9 mouse cellular contexts compared by ENCODE assay signal in genomic region chr7:28383606-28384005, GRCm38 (mm10). TPM values are rescaled to one million over a fixed set of nuclear protein-coding genes. Genes with fewer than 3 reads are reported as not detected.
DNase-seq lines count a peak whose midpoint lies in the region; ATAC-seq and TF ChIP-seq lines count a peak whose summit lies in the region.
"Had no signal": no experiment of that assay in that cellular context is flagged by ENCODE, and none has a peak within 500 bp of the region (broad histone marks: within the 10 kb centered on the region; RNA-seq: fewer than 3 reads in every experiment).

No protein-coding gene starts in this region.

- H3K27me3 ChIP-seq in kidney, embryonic 15.5 days: no peaks in the 10 kb centered on the region
- no peaks in the 10 kb centered on the region for H3K27me3 ChIP-seq in CH12.LX (replicated peaks)
- no peaks in the 10 kb centered on the region for H3K27me3 ChIP-seq in liver, embryonic 13.5 days
- H3K27me3 ChIP-seq: neural tube, embryonic 12.5 days had no signal

- no peak overlapping the region for H3K9ac ChIP-seq in kidney, embryonic 15.5 days
- H3K9ac ChIP-seq in CH12.LX (ENCODE audit: insufficient read depth, low read depth): no peak overlapping the region
- H3K9ac ChIP-seq in liver, embryonic 13.5 days: 0 out of 2 replicates have a peak overlapping the region, but pooled peaks have one; percentile 81
- H3K9ac ChIP-seq: neural tube, embryonic 12.5 days had no signal

- peaks cover 4% of the 10 kb centered on the region for H3K79me2 ChIP-seq in CH12.LX (replicated peaks; ENCODE audit: control insufficient read depth, extremely low read depth, insufficient read depth, poor library complexity, severe bottlenecking)

- no peak for DNase-seq in kidney, postnatal 25 days
- no peak for DNase-seq in CH12.LX (ENCODE audit: extremely low read depth)
- no peak for DNase-seq in liver, embryonic 13.5 days
- DNase-seq in embryo, embryonic 10 days (ENCODE audit: low spot score): no peak
- DNase-seq in urinary bladder, postnatal 36 days (ENCODE audit: low spot score in 2 of 2): no peak
- DNase-seq: right cerebral cortex, postnatal 4 days had no signal

- in situ Hi-C loops in CH12.LX (cut with MboI; ENCODE audit: low pct_ligation_motif_present, low pct_unique_long_range_greater_than_20kb, low sequenced_read_pairs): no loop called here

- TF ChIP-seq CTCF in CH12.LX (conservative IDR thresholded peaks at IDR 0.05 in 1 of 2, IDR thresholded peaks at IDR 0.05 in 1 of 2; ENCODE audit: low read depth in 2 of 2, low read length in 2 of 2): no peak
- no peak for TF ChIP-seq CTCF in bone marrow, adult 2 months (IDR thresholded peaks at IDR 0.05; ENCODE audit: control insufficient read depth, insufficient read depth, low read length)

- 75% methylated on average over 4 of the region's 4 CpGs for WGBS in kidney, embryonic 15.5 days
- 44% methylated on average over 4 of the region's 4 CpGs for WGBS in bone marrow, adult 2 months
- 41% methylated on average over 4 of the region's 4 CpGs for WGBS in liver, embryonic 13.5 days (ENCODE audit: insufficient replicate concordance)

- H3K4me2 ChIP-seq in kidney, embryonic 15.5 days: no peak overlapping the region
- no peak overlapping the region for H3K4me2 ChIP-seq in CH12.LX (ENCODE audit: insufficient read depth, low read depth, poor library complexity, severe bottlenecking)
- peak overlapping the region; percentile 92; the same call in 1 of the 2 replicates for H3K4me2 ChIP-seq in liver, embryonic 13.5 days
- H3K4me2 ChIP-seq: neural tube, embryonic 12.5 days had no signal

- TF ChIP-seq RAD21 in CH12.LX (IDR thresholded peaks at IDR 0.05; ENCODE audit: low read depth, low read length): no peak

- peak overlapping the region; percentile 100 for H3K27ac ChIP-seq in kidney, embryonic 15.5 days
- peak overlapping the region; percentile 97; the same call in 1 of the 2 replicates for H3K27ac ChIP-seq in CH12.LX (ENCODE audit: insufficient read depth, low read depth)
- H3K27ac ChIP-seq in bone marrow, adult 2 months (ENCODE audit: control insufficient read depth, insufficient read depth, low read depth, low read length, poor library complexity): peak overlapping the region; percentile 99
- peak overlapping the region; percentile 89 for H3K27ac ChIP-seq in liver, embryonic 13.5 days
- H3K27ac ChIP-seq: neural tube, embryonic 12.5 days had no signal

- dilution Hi-C loops in CH12.LX (cut with MboI; ENCODE audit: extremely low pct_ligation_motif_present, extremely low pct_unique_long_range_greater_than_20kb, low sequenced_read_pairs): no loop called here

- no peak for TF ChIP-seq POLR2A in CH12.LX (IDR thresholded peaks at IDR 0.05; ENCODE audit: low read depth, low read length)
- no peak for TF ChIP-seq POLR2A in bone marrow, adult 2 months (IDR thresholded peaks at IDR 0.05; ENCODE audit: borderline replicate concordance, control insufficient read depth, low read depth, low read length)

- H3K9me3 ChIP-seq in kidney, embryonic 15.5 days (replicated peaks): no peaks in the 10 kb centered on the region
- H3K9me3 ChIP-seq in CH12.LX (replicated peaks; ENCODE audit: low read length): no peaks in the 10 kb centered on the region
- no peaks in the 10 kb centered on the region for H3K9me3 ChIP-seq in liver, embryonic 13.5 days (replicated peaks)
- H3K9me3 ChIP-seq: neural tube, embryonic 12.5 days had no signal

- H3K36me3 ChIP-seq in kidney, embryonic 15.5 days: peaks cover 32% of the 10 kb centered on the region
- peaks cover 10 to 27% of the 10 kb centered on the region in 2 experiments for H3K36me3 ChIP-seq in CH12.LX (replicated peaks in 1 of 2; ENCODE audit: control insufficient read depth in 1 of 2, insufficient read depth in 1 of 2, low read length in 1 of 2)
- H3K36me3 ChIP-seq in liver, embryonic 13.5 days: peaks cover 28% of the 10 kb centered on the region

- peaks cover 55% of the 10 kb centered on the region for H3K4me1 ChIP-seq in kidney, embryonic 15.5 days
- H3K4me1 ChIP-seq in CH12.LX (ENCODE audit: control insufficient read depth in 1 of 2, insufficient read depth in 2 of 2): peaks cover 35 to 70% of the 10 kb centered on the region in 2 experiments
- H3K4me1 ChIP-seq in bone marrow, adult 2 months (ENCODE audit: control insufficient read depth, insufficient read depth, low read length): peaks cover 14% of the 10 kb centered on the region
- peaks cover 84% of the 10 kb centered on the region for H3K4me1 ChIP-seq in liver, embryonic 13.5 days (replicated peaks)

- no peak for ATAC-seq in kidney, embryonic 15.5 days (replicated peaks; ENCODE audit: low FRiP score)
- no peak for ATAC-seq in liver, embryonic 13.5 days (ENCODE audit: low read depth)

- no peak for TF ChIP-seq EP300 in CH12.LX (IDR thresholded peaks at IDR 0.05; ENCODE audit: low read length)

- no peak overlapping the region for H3K4me3 ChIP-seq in kidney, embryonic 15.5 days (replicated peaks)
- H3K4me3 ChIP-seq in CH12.LX (replicated peaks in 1 of 3; ENCODE audit: low read depth in 2 of 3, low read length in 2 of 3, poor library complexity in 1 of 3): no peak overlapping the region
- H3K4me3 ChIP-seq in bone marrow, adult 2 months (replicated peaks; ENCODE audit: control insufficient read depth, low read depth, low read length): no peak overlapping the region
- no peak overlapping the region for H3K4me3 ChIP-seq in liver, embryonic 13.5 days (replicated peaks)
- H3K4me3 ChIP-seq: neural tube, embryonic 12.5 days had no signal

TF ChIP-seq in CH12.LX, 34 proteins besides CTCF, POLR2A, EP300 and RAD21:
- TF ChIP-seq JUN (IDR thresholded peaks at IDR 0.05; ENCODE audit: insufficient read depth, low read depth, low read length): no peak
- no peak for TF ChIP-seq UBTF (IDR thresholded peaks at IDR 0.05; ENCODE audit: low read depth, low read length)
- no peak for TF ChIP-seq SMC3 (IDR thresholded peaks at IDR 0.05; ENCODE audit: low read depth, low read length)
- no peak for TF ChIP-seq TBP (conservative IDR thresholded peaks at IDR 0.05; ENCODE audit: low read depth, low read length)
- TF ChIP-seq SIN3A (IDR thresholded peaks at IDR 0.05; ENCODE audit: low read length): no peak
- TF ChIP-seq ZMIZ1 (IDR thresholded peaks at IDR 0.05; ENCODE audit: low read depth, low read length): no peak
- no peak for TF ChIP-seq MEF2A (IDR thresholded peaks at IDR 0.05; ENCODE audit: borderline replicate concordance, low read depth, low read length)
- no peak for TF ChIP-seq JUND (conservative IDR thresholded peaks at IDR 0.05; ENCODE audit: low read depth, low read length)
- no peak for TF ChIP-seq USF2 (conservative IDR thresholded peaks at IDR 0.05; ENCODE audit: low read depth, low read length)
- no peak for TF ChIP-seq HCFC1 (IDR thresholded peaks at IDR 0.05; ENCODE audit: low read depth, low read length)
- no peak for TF ChIP-seq ZNF384 (IDR thresholded peaks at IDR 0.05; ENCODE audit: low read depth, low read length)
- TF ChIP-seq POLR2AphosphoS2 (IDR thresholded peaks at IDR 0.05; ENCODE audit: low read depth, low read length): no peak
- TF ChIP-seq MAX (IDR thresholded peaks at IDR 0.05; ENCODE audit: low read length): no peak
- no peak for TF ChIP-seq MAFK (IDR thresholded peaks at IDR 0.05; ENCODE audit: insufficient replicate concordance, low read length)
TF ChIP-seq in CH12.LX: peak in this region for 0.

RNA-seq across cellular contexts. Expression of gene Zfp36, which starts 3.6 kb away (rescaled TPM):
- polyA plus RNA-seq in kidney, embryonic 15.5 days (2015; fragmentation: Nextera tagmentation; extraction: Ambion mirVana): 16.2 TPM in 2 replicates
- total RNA-seq in CH12.LX (2012; rRNA removed) (2.8 and 3.5 TPM in 2 replicates), CH12.LX (2014; rRNA removed) (1.1 and 1.9 TPM in 2 replicates)
- polyA plus RNA-seq in CH12.LX (2012; ENCODE audit: insufficient read length, low read depth): 8.9 and 9.9 TPM in 2 replicates
- 25.5 and 53.7 TPM in 2 replicates for polyA plus RNA-seq in bone marrow, adult 2 months (2011; ENCODE audit: insufficient read depth, insufficient read length, low replicate concordance, missing spikeins)
- 4.7 and 6.3 TPM in 2 replicates for polyA plus RNA-seq in liver, embryonic 13.5 days (2015; fragmentation: Nextera tagmentation; extraction: Ambion mirVana)

RNA-seq across cellular contexts. Expression of gene Med29, which starts 8.9 kb away (rescaled TPM):
- polyA plus RNA-seq in kidney, embryonic 15.5 days (2015; fragmentation: Nextera tagmentation; extraction: Ambion mirVana): 52.6 and 57.7 TPM in 2 replicates
- total RNA-seq in CH12.LX (2012; rRNA removed): 23.5 and 27.8 TPM in 2 replicates
- 19.4 and 19.8 TPM in 2 replicates for total RNA-seq in CH12.LX (2014; rRNA removed)
- 25.4 and 26.9 TPM in 2 replicates for polyA plus RNA-seq in CH12.LX (2012; ENCODE audit: insufficient read length, low read depth)
- 12.0 and 24.2 TPM in 2 replicates for polyA plus RNA-seq in bone marrow, adult 2 months (2011; ENCODE audit: insufficient read depth, insufficient read length, low replicate concordance, missing spikeins)
- 28.1 and 31.8 TPM in 2 replicates for polyA plus RNA-seq in liver, embryonic 13.5 days (2015; fragmentation: Nextera tagmentation; extraction: Ambion mirVana)

RNA-seq across cellular contexts. Expression of gene Paf1, which starts 9.1 kb away (rescaled TPM):
- 86.8 and 100 TPM in 2 replicates for polyA plus RNA-seq in kidney, embryonic 15.5 days (2015; fragmentation: Nextera tagmentation; extraction: Ambion mirVana)
- 45.9 and 71.0 TPM in 2 replicates for total RNA-seq in CH12.LX (2012; rRNA removed)
- 42.2 and 57.8 TPM in 2 replicates for total RNA-seq in CH12.LX (2014; rRNA removed)
- 105 and 151 TPM in 2 replicates for polyA plus RNA-seq in CH12.LX (2012; ENCODE audit: insufficient read length, low read depth)
- polyA plus RNA-seq in bone marrow, adult 2 months (2011; ENCODE audit: insufficient read depth, insufficient read length, low replicate concordance, missing spikeins): 136 and 209 TPM in 2 replicates
- polyA plus RNA-seq in liver, embryonic 13.5 days (2015; fragmentation: Nextera tagmentation; extraction: Ambion mirVana): 30.7 and 33.4 TPM in 2 replicates

RNA-seq across cellular contexts. Expression of gene Plekhg2, which starts 11.2 kb away (rescaled TPM):
- polyA plus RNA-seq in kidney, embryonic 15.5 days (2015; fragmentation: Nextera tagmentation; extraction: Ambion mirVana): 69.9 and 84.6 TPM in 2 replicates
- total RNA-seq in CH12.LX (2012; rRNA removed) (3.3 and 4.7 TPM in 2 replicates), CH12.LX (2014; rRNA removed) (0.39 and 0.43 TPM in 2 replicates)
- 5.2 and 5.5 TPM in 2 replicates for polyA plus RNA-seq in CH12.LX (2012; ENCODE audit: insufficient read length, low read depth)
- 15.6 and 26.3 TPM in 2 replicates for polyA plus RNA-seq in bone marrow, adult 2 months (2011; ENCODE audit: insufficient read depth, insufficient read length, low replicate concordance, missing spikeins)
- 4.9 and 5.0 TPM in 2 replicates for polyA plus RNA-seq in liver, embryonic 13.5 days (2015; fragmentation: Nextera tagmentation; extraction: Ambion mirVana)

RNA-seq across cellular contexts. Expression of gene Rps16, which starts 33.2 kb away (rescaled TPM):
- polyA plus RNA-seq in kidney, embryonic 15.5 days (2015; fragmentation: Nextera tagmentation; extraction: Ambion mirVana): 995 and 1,159 TPM in 2 replicates
- total RNA-seq in CH12.LX (2012; rRNA removed): 1,915 and 2,040 TPM in 2 replicates
- 42.7 and 66.7 TPM in 2 replicates for total RNA-seq in CH12.LX (2014; rRNA removed)
- 1,205 and 1,254 TPM in 2 replicates for polyA plus RNA-seq in CH12.LX (2012; ENCODE audit: insufficient read length, low read depth)
- 838 and 1,358 TPM in 2 replicates for polyA plus RNA-seq in bone marrow, adult 2 months (2011; ENCODE audit: insufficient read depth, insufficient read length, low replicate concordance, missing spikeins)
- polyA plus RNA-seq in liver, embryonic 13.5 days (2015; fragmentation: Nextera tagmentation; extraction: Ambion mirVana): 937 and 964 TPM in 2 replicates
